Mouse (Mus musculus) NIH3T3 (cell line): ENCODE measurements around the gene Apc2.
"Not testable (repeated sequence)": the region's sequence is repeated elsewhere in the genome, so short reads cannot be mapped to it uniquely, and the experiment has no call there.

Experiments used
- DNase-seq: peaks from one replicate; pipeline ENCODE4 v3.0.0-alpha.2; 2012; ENCODE audit warnings: low read depth

Apc2 gene

DNA sequence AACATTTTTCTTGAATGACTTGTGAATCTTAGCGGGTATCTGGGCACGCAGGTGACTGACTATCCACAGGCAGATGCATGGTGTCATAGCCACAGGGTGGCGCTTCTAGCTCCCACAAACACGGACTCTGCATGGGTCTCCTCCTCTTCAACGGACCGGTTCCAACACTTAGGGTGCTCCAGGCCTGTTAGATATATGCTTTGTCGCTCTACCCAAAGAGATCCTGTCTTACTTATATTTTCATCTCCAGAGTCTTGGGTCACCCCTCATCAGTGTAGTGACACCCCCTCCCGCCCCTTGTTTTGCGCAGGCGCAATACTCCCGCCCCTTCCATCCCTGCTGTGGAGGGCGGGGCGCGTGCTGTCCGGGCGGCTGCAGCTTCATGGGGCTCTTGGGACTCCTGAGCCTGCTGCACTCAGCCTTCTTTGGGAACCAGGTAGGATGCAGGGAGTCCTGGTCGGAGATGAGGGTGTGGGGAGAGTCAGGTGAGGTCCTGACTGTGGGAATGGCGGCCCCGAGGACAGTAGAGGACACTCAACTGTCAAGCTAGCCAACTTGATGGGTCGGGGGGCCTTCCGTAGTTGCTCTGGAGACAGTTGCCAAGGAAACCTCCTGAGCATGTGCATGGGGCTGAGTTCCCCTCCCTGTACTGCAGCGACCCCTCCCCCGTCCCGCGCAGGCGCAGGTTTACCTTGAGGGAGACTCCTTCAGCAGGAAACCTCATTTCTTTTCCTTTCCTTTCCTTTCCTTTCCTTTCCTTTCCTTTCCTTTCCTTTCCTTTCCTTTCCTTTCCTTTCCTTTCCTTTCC, at the start of gene Apc2:
Gene Apc2, plus strand, starts transcription at position 360 of the 808 bp plus-strand sequence.
- DNase-seq: peak; percentile 80

DNA sequence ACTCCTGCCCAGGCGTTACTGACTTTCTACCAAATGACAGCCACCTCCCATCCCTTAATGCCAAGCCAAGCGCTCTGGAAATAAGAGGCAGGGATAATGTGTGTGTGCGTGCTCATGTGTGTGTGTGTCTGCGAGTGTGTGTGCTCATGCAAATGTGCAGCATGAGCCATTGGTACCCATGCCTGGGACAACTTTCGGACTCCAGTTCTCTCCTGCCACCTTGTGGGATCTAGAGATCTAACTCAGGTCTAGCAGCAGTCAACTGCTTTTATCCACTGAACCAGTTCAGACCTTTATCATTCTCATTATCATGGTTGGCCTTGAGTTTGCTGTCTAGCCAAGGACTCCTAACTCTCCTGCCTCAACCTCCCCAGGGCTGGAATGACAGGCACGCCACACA, 47.9 kb upstream of the Apc2 start:
- DNase-seq: peak; percentile 70

- DNase-seq: not testable (repeated sequence)
Observed at GRCm38 (mm10) chr10:80248437-80248836, 47.3 kb upstream of the Apc2 start.

- peak; percentile 98 for DNase-seq
Observed at GRCm38 (mm10) chr10:80248971-80249640, 46.7 kb upstream of the Apc2 start, which contains the start of gene Ndufs7. Gene Ndufs7 (plus strand): TSS chr10:80249121.

DNA sequence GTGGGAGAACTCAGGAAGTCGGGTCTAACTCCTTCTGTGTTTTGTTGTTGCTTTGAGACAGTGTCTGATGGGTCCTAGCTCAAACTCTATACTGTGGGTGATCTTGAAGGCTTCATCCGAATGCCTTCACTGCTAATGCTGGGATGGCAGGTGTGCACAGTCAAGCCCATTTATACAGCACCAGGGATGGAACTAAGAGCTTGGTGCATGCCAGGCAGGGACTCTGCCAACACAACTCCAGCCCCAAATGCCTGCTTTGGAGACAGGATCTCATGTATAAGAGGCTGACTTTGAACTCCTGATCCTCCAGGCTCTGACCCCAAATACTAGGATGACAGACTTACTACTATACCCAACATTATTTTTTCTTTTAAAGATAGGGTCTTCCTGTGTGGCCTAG, 45.7 kb upstream of the Apc2 start:
- DNase-seq: no peak

- no peak for DNase-seq
Observed at GRCm38 (mm10) chr10:80250573-80250972, 45.2 kb upstream of the Apc2 start.

GRCm38 (mm10) chr10:80252011-80252410, 43.8 kb upstream of the Apc2 start:
- no peak for DNase-seq

GRCm38 (mm10) chr10:80252493-80253274, 43.1 kb upstream of the Apc2 start:
- DNase-seq: no peak

GRCm38 (mm10) chr10:80253551-80253950, 42.2 kb upstream of the Apc2 start:
- no peak for DNase-seq

DNA sequence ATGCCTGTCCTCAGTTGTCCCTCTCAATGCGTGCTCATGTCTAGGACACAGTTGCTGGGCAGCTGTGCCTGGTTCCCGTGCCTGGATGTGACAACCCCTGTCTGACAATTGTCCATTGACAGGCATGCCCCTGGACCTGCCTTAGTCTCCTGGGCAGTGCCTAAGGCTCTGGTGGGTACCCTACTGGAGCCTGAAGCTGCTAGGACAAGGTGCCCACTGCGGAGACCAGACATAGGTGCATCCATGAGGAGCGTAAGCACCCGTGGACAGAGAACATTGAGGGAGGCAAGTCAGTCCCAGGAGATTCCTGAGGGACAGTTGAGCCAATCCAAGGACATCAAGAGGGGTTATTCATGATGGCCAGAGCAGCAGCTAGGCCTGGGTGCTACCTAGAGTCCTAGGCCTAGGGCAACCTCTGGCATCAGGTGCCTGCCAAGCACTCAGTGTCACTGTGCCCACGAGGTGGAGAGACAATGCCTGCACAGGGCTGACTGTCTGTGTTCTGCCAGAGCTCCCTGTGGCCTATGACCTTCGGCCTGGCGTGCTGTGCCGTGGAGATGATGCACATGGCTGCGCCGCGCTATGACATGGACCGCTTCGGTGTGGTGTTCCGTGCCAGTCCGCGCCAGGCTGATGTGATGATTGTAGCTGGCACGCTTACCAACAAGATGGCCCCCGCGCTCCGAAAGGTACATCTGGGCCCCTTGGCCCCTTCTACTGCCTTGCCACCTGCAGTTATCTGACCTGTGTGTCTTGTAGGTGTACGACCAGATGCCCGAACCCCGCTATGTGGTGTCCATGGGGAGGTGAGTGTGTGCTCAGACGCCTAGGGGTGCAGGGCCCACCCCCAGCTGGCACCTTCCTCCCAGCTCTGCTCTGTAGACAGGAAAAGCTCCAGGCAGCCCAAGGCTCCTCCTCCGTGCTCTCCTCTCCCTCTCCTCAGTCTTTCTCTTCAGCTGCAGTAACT, 41.2 kb upstream of the Apc2 start:
- no peak for DNase-seq

DNA sequence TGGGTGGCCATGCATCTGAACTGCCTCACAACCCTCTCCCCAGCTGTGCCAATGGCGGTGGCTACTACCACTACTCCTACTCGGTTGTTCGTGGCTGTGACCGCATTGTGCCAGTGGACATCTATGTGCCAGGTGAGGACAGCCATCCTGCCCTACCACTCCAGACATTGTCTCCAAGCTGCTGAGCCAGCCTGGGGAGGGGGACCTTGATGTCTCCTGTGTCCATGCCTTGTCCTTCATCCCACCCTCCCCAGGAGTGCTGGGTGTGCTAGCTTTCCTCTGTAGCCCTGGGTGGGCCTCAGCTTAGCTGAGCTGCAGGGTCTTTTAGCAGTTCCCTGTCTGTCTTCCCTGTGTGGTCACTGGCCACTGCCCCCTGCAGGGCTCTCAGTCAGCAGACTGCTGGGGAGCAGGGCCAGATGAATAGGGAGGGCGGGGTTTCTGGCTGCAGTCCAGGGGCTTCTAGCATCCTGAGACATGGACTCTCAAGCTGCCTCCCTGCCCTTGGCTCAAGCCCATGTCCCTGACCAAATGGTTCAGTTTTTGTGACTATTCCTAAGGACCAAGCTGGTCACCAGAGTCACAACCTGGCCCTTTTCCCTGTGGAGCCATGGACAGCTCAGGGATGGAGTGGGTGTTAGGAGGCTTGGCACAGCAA, 39.8 kb upstream of the Apc2 start:
- peak; percentile 67 for DNase-seq

GRCm38 (mm10) chr10:80257936-80258335, 37.8 kb upstream of the Apc2 start:
- DNase-seq: no peak

- DNase-seq: no peak
Observed at GRCm38 (mm10) chr10:80258752-80259462, 36.9 kb upstream of the Apc2 start.

- DNase-seq: no peak
Observed at GRCm38 (mm10) chr10:80259463-80259805, 36.3 kb upstream of the Apc2 start.

GRCm38 (mm10) chr10:80259861-80260641, 35.7 kb upstream of the Apc2 start:
- DNase-seq: peak; percentile 81

DNA sequence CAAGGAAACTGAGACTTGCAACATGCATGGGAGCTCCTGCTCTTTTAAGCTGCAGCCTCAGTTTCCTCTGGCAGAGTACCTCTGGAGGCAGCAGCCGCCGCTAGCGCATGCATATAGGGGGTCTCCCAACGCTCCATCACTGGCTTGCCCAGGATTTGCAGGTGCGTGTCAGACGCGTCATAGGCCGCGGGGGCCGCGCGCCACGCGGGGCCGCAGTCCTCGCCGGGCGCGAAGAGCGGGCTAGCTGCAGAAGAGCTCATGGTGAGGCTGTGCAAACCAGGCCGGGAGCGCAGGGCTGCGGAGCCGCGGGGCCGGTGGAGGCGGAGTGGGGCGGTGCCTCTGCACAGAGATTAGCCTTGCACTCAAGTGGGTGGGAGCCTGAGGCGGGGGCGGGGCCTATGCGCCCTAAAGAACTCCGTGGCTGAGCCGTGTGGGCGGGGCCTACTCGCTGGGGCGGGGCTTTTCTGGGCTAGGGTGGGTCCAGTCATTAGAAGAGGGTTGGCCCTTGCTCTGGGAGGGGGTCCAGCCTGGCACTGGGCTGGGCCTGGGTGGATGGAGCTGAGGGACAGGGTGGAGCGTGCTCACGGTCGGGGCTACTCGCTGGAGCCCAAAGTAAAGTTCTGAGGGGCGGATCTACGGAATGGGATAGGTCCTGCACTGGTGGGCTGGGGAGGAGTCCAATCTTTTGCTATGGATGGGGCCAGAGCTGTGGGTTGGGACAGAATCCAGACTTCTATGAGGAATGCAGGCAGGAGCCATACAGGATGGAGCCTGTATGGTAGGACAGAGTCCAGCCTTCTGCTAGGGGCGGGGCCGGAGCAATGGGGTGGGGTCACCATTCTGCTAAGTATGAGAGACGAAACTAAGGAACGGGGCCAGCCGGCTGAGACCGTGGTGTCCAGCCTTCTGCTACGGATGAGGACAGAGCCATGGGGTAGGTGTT, 34.9 kb upstream of the Apc2 start, which contains the start of the genes Gamt and Dazap1:
Gene Gamt, minus strand, starts transcription at position 371 of the 943 bp plus-strand sequence.
Gene Dazap1, plus strand, starts transcription at position 845 of the 943 bp plus-strand sequence.
- DNase-seq: peak; percentile 100

DNA sequence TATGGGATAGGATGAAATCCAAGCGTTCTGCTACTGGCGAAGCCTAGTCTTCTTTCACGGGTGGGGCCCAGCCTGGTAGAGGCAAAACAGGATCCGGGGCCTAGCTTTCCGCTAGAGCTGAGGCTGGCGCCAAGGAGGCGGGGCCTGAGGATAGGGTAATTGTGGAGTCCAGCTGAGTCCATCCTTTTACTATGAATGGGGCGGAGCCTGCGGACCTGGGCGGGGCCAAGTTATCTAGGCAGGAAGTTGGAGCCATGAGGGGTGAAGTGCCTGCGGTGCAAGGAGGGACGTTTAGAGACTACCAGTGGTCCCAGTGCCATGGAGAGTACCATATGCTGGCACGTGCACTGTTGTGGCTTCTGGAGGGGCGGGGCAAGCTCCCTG, 34.2 kb upstream of the Apc2 start:
- DNase-seq: peak; percentile 99

DNA sequence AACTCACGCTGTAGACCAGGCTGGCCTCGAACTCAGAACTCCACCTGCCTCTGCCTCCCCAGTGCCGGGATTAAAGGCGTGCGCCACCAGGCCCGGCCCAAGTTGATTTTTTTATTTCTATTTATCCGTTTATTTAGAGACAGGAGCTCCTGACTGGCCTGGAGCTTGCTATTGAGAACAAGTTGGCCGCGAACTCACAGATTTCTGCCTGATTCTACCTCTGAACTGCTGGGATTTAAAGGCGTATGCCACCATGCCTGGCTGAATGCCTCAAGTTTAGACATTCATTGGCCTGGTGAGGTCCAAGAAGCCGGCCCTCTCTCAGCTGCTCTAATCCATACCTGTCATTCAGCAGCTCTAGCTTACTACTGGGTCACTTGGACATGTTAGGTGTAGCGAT, 33.6 kb upstream of the Apc2 start:
- DNase-seq: no peak
